Mouse (Mus musculus): ENCODE measurements at regions not wholly inside any gene's neighbourhood (a gene's known extent, or its start where the extent isn't known, plus 50 kb on each side); places are given as distances from the start of the nearest gene placed in this dataset.

- DNase-seq (ENCODE audit: low read depth), result no peak
Measured at GRCm38 (mm10) chr15:36380461-36381227, 626.9 kb downstream of the Zfp706 start.

DNA sequence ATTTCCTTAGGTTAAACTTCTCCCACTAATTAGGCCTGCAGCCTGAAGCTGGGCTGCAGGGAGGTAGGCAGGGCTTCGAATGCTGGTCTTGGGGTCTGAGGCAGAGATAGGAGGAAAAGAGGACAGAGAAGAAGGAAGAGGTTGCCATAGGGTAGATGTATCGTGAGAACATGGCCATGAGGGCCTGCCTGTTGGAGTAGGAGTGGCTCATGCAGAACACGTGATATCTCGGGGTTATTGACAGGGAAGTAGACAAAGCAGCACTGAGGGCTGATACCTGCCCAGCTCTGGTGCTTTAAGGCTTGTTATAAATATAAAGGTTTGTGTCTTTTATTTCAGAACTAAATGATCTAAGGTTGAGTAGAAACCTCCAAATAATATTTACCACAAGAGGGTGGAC, 628.9 kb downstream of the Zfp706 start:
- no peak for DNase-seq (ENCODE audit: low read depth)

- no peak for DNase-seq (ENCODE audit: low read depth)
Measured at GRCm38 (mm10) chr15:36376551-36376950, 631.0 kb downstream of the Zfp706 start.

- no peak for DNase-seq (ENCODE audit: low read depth)
Measured at GRCm38 (mm10) chr15:36375549-36375885, 632.1 kb downstream of the Zfp706 start.

GRCm38 (mm10) chr15:36374732-36375548, 632.6 kb downstream of the Zfp706 start:
- peak; percentile 72 for DNase-seq (ENCODE audit: low read depth)

DNA sequence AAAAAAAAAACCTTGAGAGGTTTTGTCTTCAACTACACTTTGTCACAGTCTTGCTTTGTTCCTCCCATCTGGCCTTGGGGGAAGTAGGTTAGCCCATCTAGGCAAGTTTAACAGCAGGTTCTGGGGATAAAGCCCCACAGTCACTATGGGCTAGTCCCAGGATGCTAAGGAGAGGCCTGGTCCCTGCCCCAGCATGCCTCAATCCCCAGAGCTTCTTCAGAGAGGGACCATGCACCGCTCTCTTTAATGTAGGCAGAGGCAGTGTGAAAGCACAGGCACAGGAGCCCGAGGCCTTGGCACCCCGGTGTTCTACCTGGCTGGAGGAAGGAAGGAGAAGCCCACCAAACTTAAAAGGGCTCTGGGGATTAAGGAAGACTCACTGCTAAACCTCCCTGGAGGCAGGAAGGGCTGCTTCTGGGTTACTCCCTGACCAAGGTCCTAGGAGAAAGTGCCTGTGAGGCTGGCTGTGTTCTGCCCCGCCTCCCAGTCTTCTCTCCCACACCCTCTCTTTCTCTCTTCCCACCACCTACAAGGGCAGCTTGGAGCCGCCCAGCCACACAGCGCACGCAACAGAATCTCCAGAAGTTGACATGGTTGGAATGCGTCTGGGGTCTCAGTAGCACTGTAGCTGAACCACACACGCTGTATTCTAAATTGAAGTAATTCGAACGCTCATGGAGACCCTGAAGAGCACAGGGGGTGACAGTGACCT, 633.5 kb downstream of the Zfp706 start:
- no peak for DNase-seq (ENCODE audit: low read depth)

DNA sequence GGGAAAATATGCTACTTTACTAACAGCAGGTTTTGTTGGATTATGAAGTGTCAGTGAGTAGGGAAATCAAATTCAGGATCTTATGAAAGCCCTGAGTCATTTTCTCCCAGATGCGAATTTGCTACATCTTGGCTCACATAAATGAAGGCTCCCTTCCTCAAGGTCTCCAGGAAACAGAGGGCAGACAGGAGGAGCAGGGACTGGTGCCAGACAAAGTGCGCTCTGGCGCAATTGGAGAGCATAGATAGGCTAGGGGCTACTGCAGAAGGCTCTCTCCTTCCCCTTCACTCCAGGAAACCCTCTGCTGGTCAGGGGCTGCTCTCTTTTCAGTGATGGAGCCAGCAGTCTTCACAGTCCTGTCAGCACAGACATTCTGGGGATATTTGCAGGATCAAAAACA, 634.1 kb downstream of the Zfp706 start:
- DNase-seq (ENCODE audit: low read depth), result no peak

DNA sequence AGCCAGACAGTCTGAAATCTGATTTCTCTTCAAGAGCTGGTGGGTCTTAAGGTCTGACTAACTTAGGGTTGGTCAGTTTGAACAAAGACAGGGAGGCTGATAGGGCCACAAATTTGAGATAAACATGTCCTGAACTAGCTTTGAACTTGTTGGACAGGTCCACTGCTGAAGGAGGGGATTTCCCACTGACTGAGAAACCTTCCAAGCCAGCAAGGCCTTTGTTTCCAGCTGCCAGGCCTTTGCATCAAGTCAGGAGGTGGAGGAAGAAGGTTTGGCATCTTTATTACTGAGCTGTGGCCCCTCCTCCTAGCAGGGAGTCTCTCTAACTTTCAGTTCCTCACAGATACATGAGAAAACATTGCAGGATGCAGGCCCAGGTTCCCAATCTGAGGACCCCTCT, 636.2 kb downstream of the Zfp706 start:
- DNase-seq (ENCODE audit: low read depth), result no peak

GRCm38 (mm10) chr15:36370906-36371305, 636.7 kb downstream of the Zfp706 start:
- DNase-seq (ENCODE audit: low read depth), result no peak

DNA sequence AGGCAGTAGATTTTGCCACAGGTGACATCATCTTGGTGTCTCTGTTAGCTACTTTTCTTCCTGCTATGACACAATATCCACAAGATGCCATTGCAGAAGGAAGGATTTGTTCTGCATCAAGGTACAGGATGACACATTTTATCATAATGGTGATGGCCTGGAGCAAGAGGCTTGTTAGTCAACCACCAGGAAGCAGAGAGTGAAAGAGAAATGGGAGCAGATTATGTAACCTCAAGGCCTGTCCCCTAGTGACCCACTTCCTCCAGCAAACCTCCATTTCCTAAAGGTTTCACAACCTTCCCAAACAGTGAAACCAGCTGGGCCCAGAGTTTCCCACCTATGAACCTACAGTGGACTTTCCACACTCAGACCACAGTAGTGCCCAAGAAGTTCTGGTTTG, 640.3 kb downstream of the Zfp706 start:
- no peak for DNase-seq (ENCODE audit: low read depth)

- no peak for DNase-seq (ENCODE audit: low read depth)
Measured at GRCm38 (mm10) chr15:36364757-36365156, 642.8 kb downstream of the Zfp706 start.

DNA sequence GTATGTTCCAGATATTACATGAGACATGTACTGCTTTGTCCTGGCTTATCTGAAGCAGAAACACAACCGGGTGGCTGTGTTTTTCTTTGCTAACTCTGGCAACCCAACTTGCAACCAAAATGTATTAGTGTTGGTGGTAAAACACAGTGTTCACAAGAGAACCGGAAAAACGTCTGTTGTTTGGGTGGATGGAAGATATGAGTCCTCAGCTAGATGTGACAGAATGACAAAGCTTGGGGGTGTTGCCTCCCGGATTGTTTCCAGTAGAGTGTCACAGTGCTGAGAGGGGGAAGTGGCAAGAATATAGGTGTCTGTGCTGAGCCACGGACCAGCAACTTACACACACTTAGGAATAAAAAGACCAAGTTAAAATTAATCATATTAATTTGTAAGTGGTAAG, 643.5 kb downstream of the Zfp706 start:
- DNase-seq (ENCODE audit: low read depth), result peak; percentile 80

DNA sequence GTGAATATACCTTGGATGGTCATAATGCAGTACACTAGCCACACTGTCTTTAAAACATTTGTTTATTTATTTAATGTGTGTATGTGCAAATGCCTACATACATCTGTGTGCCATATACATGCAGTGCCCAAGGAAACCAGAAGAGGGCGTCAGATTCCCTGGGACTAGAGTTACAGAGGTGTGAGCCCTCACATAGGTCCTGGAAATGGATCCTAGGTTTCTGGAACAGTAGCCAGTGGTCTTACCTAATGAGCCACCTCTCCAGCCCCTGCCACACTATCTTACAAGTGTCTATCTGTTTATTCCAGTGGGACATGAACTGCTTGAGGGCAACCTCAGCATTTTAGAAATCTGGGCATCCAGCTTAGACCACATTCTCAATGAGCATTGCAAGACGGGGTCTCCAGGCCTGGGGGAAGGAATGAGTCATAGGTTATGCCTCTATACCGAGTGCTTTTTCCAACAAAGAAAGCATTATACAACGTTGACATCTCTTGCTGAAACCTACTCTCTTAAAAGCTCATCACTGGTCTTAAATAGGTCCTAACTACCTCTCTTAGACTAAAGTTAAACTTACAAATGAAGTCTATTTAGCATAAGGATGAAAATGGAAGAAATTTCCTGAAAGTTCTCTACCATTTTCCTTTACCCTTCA, 644.5 kb downstream of the Zfp706 start:
- peak; percentile 43 for DNase-seq (ENCODE audit: low read depth)

GRCm38 (mm10) chr15:36361522-36362148, 645.9 kb downstream of the Zfp706 start:
- no peak for DNase-seq (ENCODE audit: low read depth)

DNA sequence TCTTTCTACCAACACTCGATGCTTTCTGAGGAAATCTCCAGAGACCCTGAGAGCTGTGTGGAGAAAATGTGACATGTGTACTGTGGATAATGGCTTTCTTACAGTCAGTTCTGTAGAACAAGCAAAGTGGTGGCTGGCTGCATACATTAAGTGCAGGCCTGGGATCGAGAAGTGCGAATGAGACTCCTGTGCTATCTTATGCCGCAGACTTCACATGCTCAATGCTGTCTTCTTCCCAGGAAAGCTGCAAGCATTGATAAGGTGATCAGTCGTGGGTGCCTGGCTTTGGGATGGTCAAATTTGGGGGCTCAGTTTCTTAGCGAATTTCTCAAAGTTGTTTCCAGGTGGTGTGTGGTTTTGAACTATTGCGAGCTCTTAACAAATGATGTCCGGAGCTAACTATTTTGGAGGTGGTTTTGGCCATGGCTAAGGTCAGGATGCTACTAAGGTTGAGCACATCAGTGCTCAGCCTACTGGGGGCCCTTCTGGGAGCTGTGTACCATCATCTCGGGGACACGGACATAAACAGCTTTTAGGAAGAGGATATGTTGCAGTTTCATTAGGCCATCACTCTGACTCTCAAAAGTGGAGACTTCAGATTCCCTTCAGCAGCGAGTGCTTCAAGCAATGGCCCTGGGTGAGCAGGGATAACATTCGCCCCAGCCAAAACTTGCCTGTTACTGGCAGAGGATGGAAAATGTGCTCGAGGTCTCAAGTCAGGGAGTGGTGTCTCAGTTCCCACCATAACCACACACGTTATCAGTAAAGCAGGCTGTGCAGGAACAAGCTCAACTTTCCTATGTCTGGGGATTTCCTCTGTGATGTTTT, 646.7 kb downstream of the Zfp706 start:
- peak; percentile 72 for DNase-seq (ENCODE audit: low read depth)

GRCm38 (mm10) chr15:36355851-36356250, 651.7 kb downstream of the Zfp706 start:
- no peak for DNase-seq (ENCODE audit: low read depth)

DNA sequence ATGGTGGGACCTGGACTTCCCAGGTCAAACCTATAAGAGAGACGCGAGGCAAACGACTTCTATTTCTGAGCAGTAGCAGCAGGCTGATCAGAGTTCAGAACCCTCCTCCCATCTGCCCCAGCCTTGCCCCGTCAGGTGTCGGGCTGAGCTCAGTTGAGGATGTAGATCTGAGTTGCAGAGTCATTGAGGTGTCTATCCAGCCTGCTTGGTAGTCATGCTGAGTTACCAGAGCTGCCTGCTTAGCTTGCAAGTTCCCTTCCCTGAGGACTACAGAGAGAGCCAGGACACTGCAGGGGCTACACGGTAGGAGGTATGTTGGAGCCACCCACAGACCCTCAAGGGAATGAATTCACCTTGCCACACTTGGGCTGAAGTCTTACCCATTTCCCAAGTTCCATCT, 653.0 kb downstream of the Zfp706 start:
- no peak for DNase-seq (ENCODE audit: low read depth)

- no peak for DNase-seq (ENCODE audit: low read depth)
Measured at GRCm38 (mm10) chr15:36353793-36354192, 653.8 kb downstream of the Zfp706 start.

GRCm38 (mm10) chr15:36352929-36353328, 654.6 kb downstream of the Zfp706 start:
- DNase-seq (ENCODE audit: low read depth), result no peak

DNA sequence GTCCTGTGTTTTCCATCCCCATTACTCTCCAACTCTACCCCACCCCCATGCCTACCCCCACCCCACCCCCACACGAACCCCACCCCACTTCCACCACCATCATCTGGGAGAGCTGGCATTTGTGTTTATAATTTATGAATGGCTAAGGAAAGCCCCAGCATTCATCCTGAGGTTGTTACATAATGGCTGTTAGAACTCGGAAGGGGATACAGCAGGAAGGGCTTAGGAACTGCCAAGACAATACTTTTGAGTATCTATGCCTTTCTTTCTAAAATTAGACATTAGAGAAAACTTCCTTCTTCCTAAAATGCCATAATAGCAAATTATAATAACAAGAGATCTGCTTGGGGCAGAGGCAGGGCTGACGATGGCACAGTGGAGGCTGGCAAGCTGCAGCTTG, 655.9 kb downstream of the Zfp706 start:
- DNase-seq (ENCODE audit: low read depth), result no peak

DNA sequence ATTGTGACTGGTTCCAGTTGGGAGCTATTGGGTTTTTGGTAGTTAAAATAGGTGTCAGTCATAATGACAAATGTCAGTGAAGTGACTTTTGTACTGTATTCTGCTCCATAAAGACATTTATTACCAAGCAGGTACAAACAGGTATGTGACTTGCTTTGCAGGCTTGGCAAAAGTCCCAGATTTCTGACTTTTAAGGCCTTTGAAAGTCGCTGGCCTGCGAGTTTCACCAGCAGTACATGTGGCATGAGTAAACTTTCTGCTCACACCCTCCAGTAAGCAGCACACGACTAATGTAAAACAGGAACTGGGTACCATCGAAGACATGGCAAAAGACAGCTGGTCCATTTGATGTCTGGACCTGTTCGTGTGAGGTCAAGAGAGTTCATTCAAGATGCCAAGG, 659.2 kb downstream of the Zfp706 start:
- no peak for DNase-seq (ENCODE audit: low read depth)
